Mouse (Mus musculus): ENCODE measurements around the gene Cd44. TPM values are rescaled to one million over a fixed set of nuclear protein-coding genes. Genes with fewer than 3 reads are reported as not detected.

Cd44 gene
- polyA plus RNA-seq, 1 experiment from 2014 or later = 2.2 TPM

- H3K27me3 ChIP-seq (replicated peaks; ENCODE audit: low read depth, poor library complexity, severe bottlenecking) = no peaks in the 10 kb centered on the region
- H3K9me3 ChIP-seq = no peaks in the 10 kb centered on the region
- H3K36me3 ChIP-seq (replicated peaks) = no peaks in the 10 kb centered on the region
- H3K4me3 ChIP-seq = no peak overlapping the region
- H3K4me1 ChIP-seq = peaks cover 10% of the 10 kb centered on the region; the same call in 1 of the 2 replicates
- 90% methylated on average over 2 of the region's 2 CpGs for WGBS
- no peak overlapping the region for H3K27ac ChIP-seq (replicated peaks)
- DNase-seq (ENCODE audit: low spot score) = no peak
Observed at GRCm38 (mm10) chr2:102863583-102863982, 37.9 kb downstream of the Cd44 start.

GRCm38 (mm10) chr2:102862706-102863105 lies 38.8 kb downstream of the Cd44 start:
- Histone ChIP-seq H3K4me3 (no peak overlapping the region), H3K9me3 (no peaks in the 10 kb centered on the region), H3K36me3 (replicated peaks) (no peaks in the 10 kb centered on the region), H3K27me3 (replicated peaks; ENCODE audit: low read depth, poor library complexity, severe bottlenecking) (no peaks in the 10 kb centered on the region), H3K4me1 (peaks cover 9% of the 10 kb centered on the region; the same call in 1 of the 2 replicates), H3K27ac (replicated peaks) (no peak overlapping the region)
- WGBS = 84% methylated on average over 7 of the region's 7 CpGs
- no peak for DNase-seq (ENCODE audit: low spot score)

DNA sequence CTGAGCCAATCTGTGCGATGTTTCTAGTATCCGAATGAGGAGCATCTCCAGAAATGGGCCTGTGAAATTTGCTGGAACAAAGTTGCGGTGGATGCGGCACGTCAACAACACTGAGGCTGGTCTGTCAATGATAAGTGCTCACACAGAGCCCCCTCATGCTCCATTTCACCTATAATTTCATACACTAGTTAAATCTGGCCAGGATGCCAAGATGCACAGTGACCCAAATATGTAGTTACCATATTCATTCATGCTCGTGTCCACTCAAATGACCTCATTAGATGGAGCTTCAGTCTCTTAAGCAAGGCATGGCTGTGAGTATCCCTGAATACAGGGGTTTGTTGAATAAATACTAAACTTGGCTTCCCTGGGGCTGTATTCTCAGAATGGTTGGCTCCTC lies 43.2 kb downstream of the Cd44 start:
- Histone ChIP-seq H3K4me1 (no peaks in the 10 kb centered on the region), H3K27me3 (replicated peaks; ENCODE audit: low read depth, poor library complexity, severe bottlenecking) (no peaks in the 10 kb centered on the region), H3K9me3 (no peaks in the 10 kb centered on the region), H3K4me3 (no peak overlapping the region), H3K27ac (replicated peaks) (no peak overlapping the region), H3K36me3 (replicated peaks) (no peaks in the 10 kb centered on the region)
- no peak for DNase-seq (ENCODE audit: low spot score)
- WGBS = 95% methylated on average over 6 of the region's 6 CpGs

DNA sequence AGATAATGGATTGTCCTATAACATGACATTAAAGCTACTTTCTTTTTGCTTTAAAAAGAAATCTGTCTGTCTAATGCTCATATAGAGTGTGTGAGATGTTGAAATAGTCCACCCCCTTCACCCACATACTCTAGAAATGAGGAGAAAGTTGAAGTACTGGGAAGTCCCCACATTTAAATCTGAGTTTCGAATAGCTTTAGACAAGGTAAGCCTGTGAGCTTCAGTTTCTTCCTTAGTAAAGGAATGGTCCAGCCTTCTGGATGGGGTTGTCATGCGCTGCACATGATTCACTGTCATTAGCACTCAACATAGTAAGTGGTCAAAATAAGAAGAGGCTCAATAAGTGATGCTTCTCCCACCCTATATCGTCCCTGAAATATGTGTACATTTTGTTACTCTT lies 48.2 kb downstream of the Cd44 start:
- 0 out of 2 replicates have a peak, but pooled peaks cover 3% of the 10 kb centered on the region for H3K4me1 ChIP-seq
- WGBS = 92% methylated on average over 3 of the region's 3 CpGs

GRCm38 (mm10) chr2:102851936-102852477 lies 49.5 kb downstream of the Cd44 start:
- H3K27me3 ChIP-seq (replicated peaks; ENCODE audit: low read depth, poor library complexity, severe bottlenecking) = no peaks in the 10 kb centered on the region
- H3K4me1 ChIP-seq = 0 out of 2 replicates have a peak, but pooled peaks cover 3% of the 10 kb centered on the region
- 82% methylated on average over 4 of the region's 4 CpGs for WGBS
- no peaks in the 10 kb centered on the region for H3K36me3 ChIP-seq (replicated peaks)
- no peaks in the 10 kb centered on the region for H3K9me3 ChIP-seq
- DNase-seq (ENCODE audit: low spot score) = no peak
- no peak overlapping the region for H3K27ac ChIP-seq (replicated peaks)
- H3K4me3 ChIP-seq = no peak overlapping the region

More for the DNA sequence above, 48.2 kb downstream of the Cd44 start:
- no peak for DNase-seq (ENCODE audit: low spot score)
- Histone ChIP-seq H3K27ac (replicated peaks) (no peak overlapping the region), H3K9me3 (no peaks in the 10 kb centered on the region), H3K4me3 (no peak overlapping the region), H3K27me3 (replicated peaks; ENCODE audit: low read depth, poor library complexity, severe bottlenecking) (no peaks in the 10 kb centered on the region), H3K36me3 (replicated peaks) (no peaks in the 10 kb centered on the region)

GRCm38 (mm10) chr2:102850026-102850425 lies 51.4 kb downstream of the Cd44 start:
- Histone ChIP-seq H3K27me3 (replicated peaks; ENCODE audit: low read depth, poor library complexity, severe bottlenecking) (no peaks in the 10 kb centered on the region), H3K27ac (replicated peaks) (no peak overlapping the region), H3K4me3 (no peak overlapping the region), H3K36me3 (replicated peaks) (no peaks in the 10 kb centered on the region), H3K4me1 (0 out of 2 replicates have a peak, but pooled peaks cover 3% of the 10 kb centered on the region), H3K9me3 (no peaks in the 10 kb centered on the region)
- no peak for DNase-seq (ENCODE audit: low spot score)

DNA sequence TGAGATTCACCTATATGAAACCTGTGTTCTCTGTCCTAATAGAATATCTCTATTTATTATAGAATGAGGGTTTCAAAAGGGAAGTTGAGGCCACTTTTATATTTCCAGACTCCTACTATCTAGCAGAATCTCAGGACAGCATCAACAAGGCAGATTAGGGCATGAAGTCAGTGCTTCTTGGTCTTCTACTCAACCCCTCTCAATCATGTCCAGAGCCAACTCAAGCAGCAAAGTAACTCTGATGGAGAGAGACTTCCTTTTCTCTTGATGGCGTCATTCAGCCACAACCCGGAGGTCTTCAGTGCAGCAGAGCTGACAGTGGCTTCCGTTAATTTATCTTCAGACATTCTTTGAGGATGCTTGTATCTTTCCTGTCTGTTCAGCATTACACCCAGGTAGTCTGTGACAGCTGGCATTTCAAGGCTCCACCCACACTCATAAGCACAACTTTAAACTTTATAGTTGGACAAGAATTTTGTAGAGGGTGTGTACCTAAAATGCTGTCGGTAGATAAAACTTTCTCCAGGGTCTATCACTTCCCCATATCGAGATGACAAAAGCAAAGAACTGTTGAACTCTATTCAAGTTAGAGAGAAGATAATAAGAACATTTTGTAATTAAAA lies 52.5 kb downstream of the Cd44 start:
- Histone ChIP-seq H3K27ac (replicated peaks) (no peak overlapping the region), H3K4me3 (no peak overlapping the region), H3K4me1 (0 out of 2 replicates have a peak, but pooled peaks cover 3% of the 10 kb centered on the region), H3K36me3 (replicated peaks) (no peaks in the 10 kb centered on the region), H3K9me3 (no peaks in the 10 kb centered on the region), H3K27me3 (replicated peaks; ENCODE audit: low read depth, poor library complexity, severe bottlenecking) (no peaks in the 10 kb centered on the region)
- 92% methylated on average over 5 of the region's 5 CpGs for WGBS
- no peak for DNase-seq (ENCODE audit: low spot score)

DNA sequence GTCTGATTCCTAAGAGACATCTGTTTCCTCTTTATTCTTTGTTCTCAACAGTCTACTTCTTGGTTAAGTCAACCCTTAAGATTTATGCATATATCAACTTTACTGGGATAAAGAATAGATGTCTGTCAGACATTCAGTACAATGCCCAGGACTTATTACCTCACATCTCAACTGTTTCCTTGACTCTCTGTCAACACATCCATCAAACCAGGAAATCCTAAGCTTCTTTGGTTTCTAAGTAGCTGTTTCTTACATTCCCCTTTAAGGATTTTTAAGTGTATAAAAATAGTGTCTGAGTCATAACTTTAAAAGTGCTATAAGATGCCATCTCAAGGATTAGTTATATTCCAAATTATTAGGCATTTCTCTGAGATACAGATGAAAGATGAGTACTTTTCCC lies 60.2 kb downstream of the Cd44 start:
- no peaks in the 10 kb centered on the region for H3K4me1 ChIP-seq
- no peak overlapping the region for H3K4me3 ChIP-seq
- DNase-seq (ENCODE audit: low spot score) = no peak
- no peaks in the 10 kb centered on the region for H3K36me3 ChIP-seq (replicated peaks)
- no peaks in the 10 kb centered on the region for H3K9me3 ChIP-seq
- no peak overlapping the region for H3K27ac ChIP-seq (replicated peaks)
- no peaks in the 10 kb centered on the region for H3K27me3 ChIP-seq (replicated peaks; ENCODE audit: low read depth, poor library complexity, severe bottlenecking)

DNA sequence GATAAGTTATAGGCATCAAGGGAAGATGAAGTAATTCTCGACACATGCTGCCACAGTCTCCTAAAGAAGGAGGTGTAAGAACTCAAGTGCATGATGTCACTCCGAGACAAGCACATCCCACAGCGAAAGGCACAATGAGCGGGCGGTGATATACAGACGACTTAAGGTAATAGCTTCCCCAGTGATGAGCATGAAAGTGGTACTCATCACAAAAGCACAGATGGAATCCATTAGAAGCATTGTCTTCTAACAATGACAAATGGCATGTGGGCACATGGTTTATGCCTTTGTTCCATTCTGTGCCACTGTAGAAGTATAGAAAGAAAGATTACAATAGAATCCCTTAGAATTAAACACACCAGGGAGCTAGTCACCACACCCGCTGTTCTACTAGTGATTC lies 63.3 kb downstream of the Cd44 start:
- 88% methylated on average over 7 of the region's 7 CpGs for WGBS
- Histone ChIP-seq H3K4me3 (no peak overlapping the region), H3K36me3 (replicated peaks) (no peaks in the 10 kb centered on the region), H3K27me3 (replicated peaks; ENCODE audit: low read depth, poor library complexity, severe bottlenecking) (no peaks in the 10 kb centered on the region), H3K9me3 (no peaks in the 10 kb centered on the region), H3K4me1 (no peaks in the 10 kb centered on the region), H3K27ac (replicated peaks) (no peak overlapping the region)
- DNase-seq (ENCODE audit: low spot score) = no peak

GRCm38 (mm10) chr2:102831547-102831946 lies 69.9 kb downstream of the Cd44 start:
- no peak overlapping the region for H3K4me3 ChIP-seq
- no peaks in the 10 kb centered on the region for H3K36me3 ChIP-seq (replicated peaks)
- H3K4me1 ChIP-seq = 0 out of 2 replicates have a peak, but pooled peaks cover 6% of the 10 kb centered on the region
- DNase-seq (ENCODE audit: low spot score) = no peak
- no peak overlapping the region for H3K27ac ChIP-seq (replicated peaks)
- no peaks in the 10 kb centered on the region for H3K27me3 ChIP-seq (replicated peaks; ENCODE audit: low read depth, poor library complexity, severe bottlenecking)
- no peaks in the 10 kb centered on the region for H3K9me3 ChIP-seq

- no peaks in the 10 kb centered on the region for H3K27me3 ChIP-seq (replicated peaks; ENCODE audit: low read depth, poor library complexity, severe bottlenecking)
- no peak for DNase-seq (ENCODE audit: low spot score)
- H3K36me3 ChIP-seq (replicated peaks) = no peaks in the 10 kb centered on the region
- no peak overlapping the region for H3K27ac ChIP-seq (replicated peaks)
- H3K4me3 ChIP-seq = no peak overlapping the region
- H3K9me3 ChIP-seq = no peaks in the 10 kb centered on the region
- whole genome bisulfite sequencing = 90% methylated on average over 3 of the region's 3 CpGs
- H3K4me1 ChIP-seq = 0 out of 2 replicates have a peak, but pooled peaks cover 6% of the 10 kb centered on the region
Observed at GRCm38 (mm10) chr2:102829201-102829600, 72.3 kb downstream of the Cd44 start.

- H3K9me3 ChIP-seq = no peaks in the 10 kb centered on the region
- no peak overlapping the region for H3K4me3 ChIP-seq
- 95% methylated on average over 7 of the region's 7 CpGs for WGBS
- H3K36me3 ChIP-seq (replicated peaks) = no peaks in the 10 kb centered on the region
- no peak overlapping the region for H3K27ac ChIP-seq (replicated peaks)
- H3K4me1 ChIP-seq = 0 out of 2 replicates have a peak, but pooled peaks cover 6% of the 10 kb centered on the region
- no peak for DNase-seq (ENCODE audit: low spot score)
- H3K27me3 ChIP-seq (replicated peaks; ENCODE audit: low read depth, poor library complexity, severe bottlenecking) = no peaks in the 10 kb centered on the region
Observed at GRCm38 (mm10) chr2:102828381-102828780, 73.1 kb downstream of the Cd44 start.

DNA sequence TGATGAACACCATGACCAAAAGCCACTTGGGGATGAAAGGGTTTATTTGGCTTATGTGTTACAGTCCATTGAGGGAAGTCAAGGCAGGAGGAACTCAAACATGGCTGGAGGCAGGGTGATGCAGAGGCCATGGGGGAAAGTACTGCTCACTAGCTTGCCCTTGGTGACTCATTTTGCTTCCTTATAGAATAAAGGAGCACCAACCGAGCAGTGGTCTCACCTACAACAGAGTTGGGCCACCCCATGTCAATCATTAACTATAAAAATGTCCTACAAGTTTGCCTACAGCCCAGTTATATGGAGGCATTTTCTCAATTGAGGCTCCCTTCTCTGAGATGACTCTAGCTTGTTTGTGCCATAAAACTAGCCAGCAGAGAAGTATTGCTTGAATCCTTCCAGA lies 73.6 kb downstream of the Cd44 start:
- H3K36me3 ChIP-seq (replicated peaks) = no peaks in the 10 kb centered on the region
- H3K9me3 ChIP-seq = no peaks in the 10 kb centered on the region
- H3K27ac ChIP-seq (replicated peaks) = no peak overlapping the region
- 84% methylated on average over 1 of the region's 1 CpGs for WGBS
- H3K27me3 ChIP-seq (replicated peaks; ENCODE audit: low read depth, poor library complexity, severe bottlenecking) = no peaks in the 10 kb centered on the region
- 0 out of 2 replicates have a peak, but pooled peaks cover 6% of the 10 kb centered on the region for H3K4me1 ChIP-seq
- H3K4me3 ChIP-seq = no peak overlapping the region
- DNase-seq (ENCODE audit: low spot score) = no peak

All from embryonic facial prominence, embryonic 10.5 days (tissue).